Mouse (Mus musculus) embryonic facial prominence, embryonic 11.5 days (tissue): ENCODE measurements around the gene Alkbh3. TPM values are rescaled to one million over a fixed set of nuclear protein-coding genes. Genes with fewer than 3 reads are reported as not detected.

Experiments
- ATAC-seq: fragments of 200-750 bp; cut with Nextera tagmentation; replicated peaks from 2 replicates; pipeline ENCODE4 v1.8.0; 2017; ENCODE audit warnings: low read depth; ENCODE audit not compliant: insufficient number of reproducible peaks, low FRiP score, low TSS enrichment
- DNase-seq: peaks from one replicate; pipeline ENCODE4 v3.0.0-alpha.2; 2015; ENCODE audit warnings: low spot score
- H3K27ac ChIP-seq: fragments of 300-500 bp; sonication (generic); replicated peaks from 2 replicates; pipeline ENCODE4 v1.5.1; 2014; ENCODE audit warnings: mild to moderate bottlenecking, low read depth, low read length, control low read depth
- H3K27me3 ChIP-seq: fragments of 300-500 bp; sonication (generic); 2 replicates; pipeline ENCODE4 v1.6.1; 2014; ENCODE audit warnings: mild to moderate bottlenecking, low read length, moderate library complexity, mixed read lengths; ENCODE audit not compliant: control insufficient read depth, insufficient read depth
- H3K36me3 ChIP-seq: fragments of 300-500 bp; sonication (generic); replicated peaks from 2 replicates; pipeline ENCODE4 v1.6.1; 2014; ENCODE audit warnings: low read depth, mild to moderate bottlenecking, low read length, moderate library complexity, mixed read lengths; ENCODE audit not compliant: control insufficient read depth, insufficient read depth
- H3K4me1 ChIP-seq: fragments of 300-500 bp; sonication (generic); 2 replicates; pipeline ENCODE4 v1.6.1; 2014; ENCODE audit warnings: low read length, mixed read lengths; ENCODE audit not compliant: control insufficient read depth, insufficient read depth
- H3K4me2 ChIP-seq: fragments of 300-500 bp; sonication (generic); 2 replicates; pipeline ENCODE4 v1.6.1; 2014; ENCODE audit warnings: low read depth, mild to moderate bottlenecking, control low read depth, low read length, moderate library complexity
- H3K4me3 ChIP-seq: fragments of 300-500 bp; sonication (generic); 2 replicates; pipeline ENCODE4 v1.5.1; 2014; ENCODE audit warnings: low read depth, low read length, control low read depth
- H3K9ac ChIP-seq: fragments of 300-500 bp; sonication (generic); replicated peaks from 2 replicates; pipeline ENCODE4 v1.6.1; 2014; ENCODE audit warnings: mild to moderate bottlenecking, control low read depth, low read length
- H3K9me3 ChIP-seq: fragments of 300-500 bp; sonication (generic); replicated peaks from 2 replicates; pipeline ENCODE4 v1.6.1; 2016; ENCODE audit warnings: mild to moderate bottlenecking, low read length, inconsistent platforms, mixed read lengths; ENCODE audit not compliant: control insufficient read depth
- WGBS: fragments of 180-500 bp; shearing (Covaris S2); extraction: QIAGEN DNeasy Blood & Tissue Kit; methylation state at CpG from one replicate; pipeline ENCODE4 v1.1.7; 2014; 5-methylcytosine and 5-hydroxymethylcytosine counted together
- polyA plus RNA-seq: library from polyadenylated mRNA; unstranded; fragments of >200 nt; fragmentation: Nextera tagmentation; extraction: Ambion mirVana; gene quantifications from 2 replicates; pipeline ENCODE4 v1.2.1, GENCODE M21; 2014

Gene Alkbh3
- polyA plus RNA-seq, 1 experiment from 2014 or later: 50.2 TPM

DNA sequence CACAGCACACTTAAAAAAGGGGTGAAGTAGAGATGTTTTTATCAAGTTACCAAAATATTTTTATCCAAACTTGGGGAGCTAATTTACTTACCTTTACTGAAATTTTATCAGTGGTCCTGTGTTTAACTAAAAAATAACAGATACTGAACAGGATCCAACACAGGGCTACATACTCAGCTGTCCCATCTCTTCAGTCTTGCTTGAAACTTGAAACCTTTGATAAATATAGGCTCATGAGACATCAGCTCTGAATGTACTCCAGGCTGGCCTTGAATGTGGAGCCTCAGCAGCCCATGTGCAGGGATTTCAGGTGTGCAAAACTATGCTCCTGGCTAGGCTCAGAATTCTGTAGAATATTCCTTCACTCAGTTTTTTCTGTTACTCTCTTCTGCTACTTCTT lies 20.0 kb upstream of the Alkbh3 start:
- Histone ChIP-seq H3K4me3 (no peak overlapping the region), H3K36me3 (no peaks in the 10 kb centered on the region), H3K4me2 (no peak overlapping the region), H3K27me3 (no peaks in the 10 kb centered on the region), H3K9ac (no peak overlapping the region), H3K27ac (no peak overlapping the region), H3K9me3 (no peaks in the 10 kb centered on the region), H3K4me1 (no peaks in the 10 kb centered on the region)
- DNase-seq (no peak), ATAC-seq (no peak)

- H3K9ac ChIP-seq: no peak overlapping the region
- H3K36me3 ChIP-seq: no peaks in the 10 kb centered on the region
- H3K27ac ChIP-seq: no peak overlapping the region
- DNase-seq (no peak), ATAC-seq (no peak)
- no peak overlapping the region for H3K4me2 ChIP-seq
- no peaks in the 10 kb centered on the region for H3K9me3 ChIP-seq
- no peak overlapping the region for H3K4me3 ChIP-seq
- H3K4me1 ChIP-seq: no peaks in the 10 kb centered on the region
- 58% methylated on average over 6 of the region's 6 CpGs for WGBS
- H3K27me3 ChIP-seq: no peaks in the 10 kb centered on the region
These were observed 14.0 kb upstream of the Alkbh3 start for GRCm38 (mm10) chr2:94024637-94025036.

- Histone ChIP-seq H3K27ac (no peak overlapping the region), H3K4me3 (no peak overlapping the region), H3K36me3 (peaks cover 4% of the 10 kb centered on the region), H3K27me3 (no peaks in the 10 kb centered on the region), H3K4me1 (no peaks in the 10 kb centered on the region), H3K9ac (no peak overlapping the region), H3K4me2 (no peak overlapping the region), H3K9me3 (no peaks in the 10 kb centered on the region)
- DNase-seq (peak; percentile 91), ATAC-seq (no peak)
- 5% methylated on average over 2 of the region's 2 CpGs for WGBS
These were observed 8.3 kb downstream of the Alkbh3 start for GRCm38 (mm10) chr2:94002331-94002730.

- Histone ChIP-seq H3K4me2 (no peak overlapping the region), H3K9ac (no peak overlapping the region), H3K36me3 (peaks cover 4% of the 10 kb centered on the region), H3K27ac (no peak overlapping the region), H3K27me3 (no peaks in the 10 kb centered on the region), H3K9me3 (no peaks in the 10 kb centered on the region), H3K4me1 (no peaks in the 10 kb centered on the region), H3K4me3 (no peak overlapping the region)
- no peak for DNase-seq
- ATAC-seq: no peak
- 85% methylated on average over 4 of the region's 4 CpGs for WGBS
These were observed 8.7 kb downstream of the Alkbh3 start for GRCm38 (mm10) chr2:94001918-94002317.

DNA sequence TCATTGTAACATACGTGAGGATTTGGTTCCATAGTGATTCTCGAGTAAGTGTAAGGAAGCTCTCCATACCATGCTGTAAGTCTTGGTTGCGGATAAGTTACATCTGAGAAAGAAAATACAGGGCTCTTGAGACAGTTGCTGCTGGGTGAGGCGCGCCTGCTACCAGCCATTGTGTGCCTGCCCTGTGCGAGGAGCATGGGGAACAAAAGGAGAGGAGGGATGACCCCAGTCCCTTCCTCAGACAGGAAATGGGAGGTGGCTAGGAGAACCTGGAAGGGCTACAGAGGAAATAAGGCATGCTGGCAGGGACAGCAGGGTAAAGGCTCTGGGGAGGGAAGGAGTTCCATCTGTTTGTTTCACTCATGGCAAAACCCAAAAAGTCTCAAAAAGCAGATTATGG lies 9.2 kb downstream of the Alkbh3 start:
- Histone ChIP-seq H3K9ac (no peak overlapping the region), H3K9me3 (no peaks in the 10 kb centered on the region), H3K4me2 (no peak overlapping the region), H3K36me3 (peaks cover 4% of the 10 kb centered on the region), H3K27ac (no peak overlapping the region), H3K27me3 (no peaks in the 10 kb centered on the region), H3K4me1 (no peaks in the 10 kb centered on the region), H3K4me3 (no peak overlapping the region)
- no peak for ATAC-seq
- WGBS: 85% methylated on average over 6 of the region's 6 CpGs
- DNase-seq: no peak

DNA sequence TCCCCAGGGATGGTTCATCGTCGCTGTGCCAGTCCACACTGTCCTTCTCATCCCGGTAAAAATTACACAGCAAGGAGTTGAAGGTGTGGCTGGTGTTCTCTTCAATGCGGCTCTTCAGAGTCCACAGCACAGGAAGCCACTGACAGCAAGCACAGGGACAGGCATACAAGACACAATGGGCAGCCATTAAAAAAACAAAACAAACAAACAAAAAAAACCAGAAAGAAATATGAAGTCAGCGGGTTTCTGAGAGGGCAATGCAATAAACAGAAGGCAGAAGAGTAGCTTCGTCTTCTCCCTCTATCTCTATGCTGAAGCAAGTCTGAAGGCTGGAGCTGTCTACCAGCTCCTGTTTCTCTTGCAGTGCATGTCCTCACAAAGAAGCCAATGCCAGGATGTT lies 14.4 kb downstream of the Alkbh3 start, which contains the start of gene Gm27027:
TSS of gene Gm27027 (minus strand) at position 101 of the 400 bp plus-strand sequence.
- ATAC-seq: no peak
- H3K4me3 ChIP-seq: no peak within 1 kb of the TSS
- H3K4me1 ChIP-seq: no peaks in the 10 kb centered on the region
- H3K27ac ChIP-seq: no peak within 1 kb of the TSS
- H3K4me2 ChIP-seq: no peak within 1 kb of the TSS
- H3K9me3 ChIP-seq: no peaks in the 10 kb centered on the region
- no peak for DNase-seq
- peaks cover 3% of the 10 kb centered on the region; the same call in 1 of the 2 replicates for H3K36me3 ChIP-seq
- no peaks in the 10 kb centered on the region for H3K27me3 ChIP-seq
- no peak within 1 kb of the TSS for H3K9ac ChIP-seq
- 91% methylated on average over 6 of the region's 6 CpGs for WGBS

GRCm38 (mm10) chr2:93992810-93993209 lies 17.8 kb downstream of the Alkbh3 start:
- Histone ChIP-seq H3K36me3 (peaks cover 3% of the 10 kb centered on the region), H3K27ac (no peak overlapping the region), H3K9me3 (no peaks in the 10 kb centered on the region), H3K27me3 (no peaks in the 10 kb centered on the region), H3K4me3 (no peak overlapping the region), H3K4me1 (no peaks in the 10 kb centered on the region), H3K9ac (no peak overlapping the region), H3K4me2 (no peak overlapping the region)
- DNase-seq (no peak), ATAC-seq (no peak)
- WGBS: 34% methylated on average over 3 of the region's 3 CpGs

GRCm38 (mm10) chr2:93992259-93992658 lies 18.3 kb downstream of the Alkbh3 start:
- ATAC-seq (no peak), DNase-seq (peak; percentile 57)
- Histone ChIP-seq H3K27me3 (no peaks in the 10 kb centered on the region), H3K4me2 (no peak overlapping the region), H3K4me1 (no peaks in the 10 kb centered on the region), H3K36me3 (peaks cover 3% of the 10 kb centered on the region), H3K27ac (no peak overlapping the region), H3K9me3 (no peaks in the 10 kb centered on the region), H3K4me3 (no peak overlapping the region), H3K9ac (no peak overlapping the region)
- WGBS: 41% methylated on average over 5 of the region's 5 CpGs
